Mouse (Mus musculus): ENCODE data around the gene Agpat3.

GRCm38 (mm10) chr10:78364106-78364505 lies 11.8 kb upstream of the Agpat3 start:
- TF ChIP-seq POLR2A (IDR thresholded peaks at IDR 0.05; ENCODE audit: borderline replicate concordance, control insufficient read depth, low read depth, low read length) (no peak), CTCF (IDR thresholded peaks at IDR 0.05; ENCODE audit: control insufficient read depth, insufficient read depth, low read length) (no peak)
